Mouse (Mus musculus): ENCODE results near the gene Kif26a. TPM values are rescaled to one million over a fixed set of nuclear protein-coding genes. Genes with fewer than 3 reads are reported as not detected.

Gene Kif26a
- polyA plus RNA-seq, 1 experiment from 2014 or later, result 5.1 TPM

DNA sequence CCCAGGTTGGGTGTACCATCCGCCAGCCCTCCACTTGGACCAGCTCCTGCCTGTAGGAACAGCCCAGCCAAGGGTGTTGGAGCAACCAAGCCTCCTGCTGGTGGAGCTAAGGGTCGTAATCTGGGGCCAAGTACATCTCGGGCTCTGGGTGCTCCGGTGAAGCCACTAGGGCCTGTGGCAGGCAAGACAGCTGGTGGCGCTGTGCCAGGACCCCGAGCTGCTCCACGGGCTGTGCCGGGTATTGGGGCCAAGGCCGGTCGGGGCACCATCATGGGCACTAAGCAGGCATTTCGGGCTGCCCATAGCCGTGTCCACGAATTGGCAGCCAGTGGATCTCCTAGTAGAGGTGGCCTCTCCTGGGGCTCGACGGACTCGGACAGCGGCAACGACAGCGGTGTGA is 31.7 kb downstream of the Kif26a start:
- no peak overlapping the region for H3K4me2 ChIP-seq (replicated peaks)
- H3K27me3 ChIP-seq, result peaks cover 2% of the 10 kb centered on the region; the same call in 1 of the 2 replicates
- H3K9me3 ChIP-seq (replicated peaks), result 0 out of 2 replicates have a peak, but pooled peaks cover 3% of the 10 kb centered on the region
- H3K4me3 ChIP-seq, result no peak overlapping the region
- WGBS, result 96% methylated on average over 19 of the region's 19 CpGs
- no peak for ATAC-seq (ENCODE audit: low FRiP score)
- peaks cover 20% of the 10 kb centered on the region for H3K4me1 ChIP-seq
- H3K36me3 ChIP-seq, result peaks cover 47% of the 10 kb centered on the region
- H3K27ac ChIP-seq, result no peak overlapping the region
- H3K9ac ChIP-seq, result no peak overlapping the region

DNA sequence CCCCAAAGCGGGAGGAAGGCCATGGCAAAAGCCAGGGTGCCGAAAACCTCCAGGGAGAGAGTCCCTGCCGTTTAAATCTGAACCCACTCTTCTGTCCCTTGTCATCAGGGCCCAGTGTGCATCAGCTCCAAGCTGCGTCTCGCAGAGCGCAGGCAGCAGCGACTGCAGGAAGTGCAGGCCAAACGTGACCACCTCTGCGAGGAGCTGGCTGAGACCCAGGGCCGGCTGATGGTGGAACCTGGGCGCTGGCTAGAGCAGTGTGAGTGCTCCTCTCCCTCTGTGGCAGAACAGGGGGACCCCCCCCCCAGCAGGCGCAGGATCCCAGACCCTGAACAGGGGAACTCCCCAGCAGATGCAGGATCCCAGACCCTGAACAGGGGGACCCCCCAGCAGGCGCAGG is 33.7 kb downstream of the Kif26a start:
- Histone ChIP-seq H3K4me2 (replicated peaks) (no peak overlapping the region), H3K4me3 (no peak overlapping the region), H3K27ac (no peak overlapping the region), H3K27me3 (peaks cover 13% of the 10 kb centered on the region), H3K4me1 (peaks cover 33% of the 10 kb centered on the region), H3K36me3 (peaks cover 37% of the 10 kb centered on the region), H3K9me3 (replicated peaks) (0 out of 2 replicates have a peak, but pooled peaks cover 3% of the 10 kb centered on the region), H3K9ac (no peak overlapping the region)
- 88% methylated on average over 13 of the region's 13 CpGs for whole genome bisulfite sequencing
- no peak for ATAC-seq (ENCODE audit: low FRiP score)

- ATAC-seq (ENCODE audit: low FRiP score), result 0 out of 2 replicates have a peak, but pooled peaks have one; percentile 29
- Histone ChIP-seq H3K4me2 (replicated peaks) (no peak overlapping the region), H3K27me3 (peaks cover 11% of the 10 kb centered on the region), H3K4me3 (no peak overlapping the region), H3K36me3 (peaks cover 24% of the 10 kb centered on the region), H3K4me1 (peaks cover 33% of the 10 kb centered on the region), H3K9me3 (replicated peaks) (0 out of 2 replicates have a peak, but pooled peaks cover 3% of the 10 kb centered on the region), H3K27ac (no peak overlapping the region), H3K9ac (0 out of 2 replicates have a peak overlapping the region, but pooled peaks have one; percentile 29)
- 23% methylated on average over 7 of the region's 7 CpGs for WGBS
Observed at GRCm38 (mm10) chr12:112181921-112182608, 36.1 kb downstream of the Kif26a start.

DNA sequence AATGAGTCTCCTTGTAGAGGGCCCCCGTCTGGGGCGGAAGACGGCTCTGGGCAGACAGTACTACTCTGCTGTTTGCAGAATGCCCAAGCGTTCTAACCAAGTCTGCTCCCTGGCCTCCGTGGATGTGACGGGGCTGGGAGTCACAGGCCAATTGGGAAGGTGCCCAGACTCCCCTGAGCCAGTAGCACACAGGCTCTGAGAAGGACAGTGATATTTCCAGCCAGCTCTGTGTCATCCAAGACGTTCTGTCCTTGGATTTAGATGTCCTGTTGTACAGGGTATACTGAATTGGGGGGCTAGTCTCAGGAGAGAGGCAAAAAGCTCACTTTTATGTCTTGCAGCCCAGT is 36.6 kb downstream of the Kif26a start:
- Histone ChIP-seq H3K4me1 (peaks cover 33% of the 10 kb centered on the region), H3K36me3 (peaks cover 22% of the 10 kb centered on the region), H3K4me2 (replicated peaks) (no peak overlapping the region), H3K9ac (0 out of 2 replicates have a peak overlapping the region, but pooled peaks have one; percentile 29), H3K9me3 (replicated peaks) (0 out of 2 replicates have a peak, but pooled peaks cover 3% of the 10 kb centered on the region), H3K4me3 (no peak overlapping the region), H3K27me3 (peaks cover 11% of the 10 kb centered on the region), H3K27ac (no peak overlapping the region)
- WGBS, result 33% methylated on average over 7 of the region's 7 CpGs
- no peak for ATAC-seq (ENCODE audit: low FRiP score)

GRCm38 (mm10) chr12:112183675-112184074 is 37.7 kb downstream of the Kif26a start:
- no peak overlapping the region for H3K4me3 ChIP-seq
- H3K4me2 ChIP-seq (replicated peaks), result no peak overlapping the region
- no peak overlapping the region for H3K9ac ChIP-seq
- ATAC-seq (ENCODE audit: low FRiP score), result 0 out of 2 replicates have a peak, but pooled peaks have one; percentile 12
- peaks cover 33% of the 10 kb centered on the region for H3K4me1 ChIP-seq
- 68% methylated on average over 6 of the region's 6 CpGs for WGBS
- peaks cover 11% of the 10 kb centered on the region; the same call in 1 of the 2 replicates for H3K36me3 ChIP-seq
- H3K27ac ChIP-seq, result 0 out of 2 replicates have a peak overlapping the region, but pooled peaks have one; percentile 8
- H3K9me3 ChIP-seq (replicated peaks), result 0 out of 2 replicates have a peak, but pooled peaks cover 3% of the 10 kb centered on the region
- H3K27me3 ChIP-seq, result peaks cover 11% of the 10 kb centered on the region; the same call in 1 of the 2 replicates

GRCm38 (mm10) chr12:112184390-112184789 is 38.4 kb downstream of the Kif26a start:
- Histone ChIP-seq H3K9ac (no peak overlapping the region), H3K4me3 (no peak overlapping the region), H3K9me3 (replicated peaks) (no peaks in the 10 kb centered on the region), H3K27me3 (peaks cover 11% of the 10 kb centered on the region; the same call in 1 of the 2 replicates), H3K27ac (0 out of 2 replicates have a peak overlapping the region, but pooled peaks have one; percentile 40), H3K4me1 (peaks cover 33% of the 10 kb centered on the region), H3K4me2 (replicated peaks) (no peak overlapping the region), H3K36me3 (peaks cover 5% of the 10 kb centered on the region; the same call in 1 of the 2 replicates)
- 37% methylated on average over 3 of the region's 3 CpGs for whole genome bisulfite sequencing
- ATAC-seq (ENCODE audit: low FRiP score), result no peak

GRCm38 (mm10) chr12:112186899-112187298 is 40.9 kb downstream of the Kif26a start:
- Histone ChIP-seq H3K4me1 (peaks cover 27% of the 10 kb centered on the region), H3K4me2 (replicated peaks) (no peak overlapping the region), H3K4me3 (no peak overlapping the region), H3K27ac (no peak overlapping the region), H3K27me3 (peaks cover 11% of the 10 kb centered on the region; the same call in 1 of the 2 replicates), H3K9ac (no peak overlapping the region), H3K9me3 (replicated peaks) (no peaks in the 10 kb centered on the region), H3K36me3 (no peaks in the 10 kb centered on the region)
- no peak for ATAC-seq (ENCODE audit: low FRiP score)
- 84% methylated on average over 6 of the region's 6 CpGs for WGBS

GRCm38 (mm10) chr12:112191753-112192152 is 45.7 kb downstream of the Kif26a start:
- Histone ChIP-seq H3K9me3 (replicated peaks) (no peaks in the 10 kb centered on the region), H3K4me2 (replicated peaks) (no peak overlapping the region), H3K27me3 (no peaks in the 10 kb centered on the region), H3K4me1 (peaks cover 26% of the 10 kb centered on the region), H3K36me3 (no peaks in the 10 kb centered on the region), H3K9ac (no peak overlapping the region), H3K27ac (no peak overlapping the region), H3K4me3 (no peak overlapping the region)
- 50% methylated on average over 6 of the region's 6 CpGs for WGBS
- no peak for ATAC-seq (ENCODE audit: low FRiP score)

- H3K36me3 ChIP-seq, result no peaks in the 10 kb centered on the region
- H3K4me2 ChIP-seq (replicated peaks), result peak overlapping the region; percentile 30
- H3K4me1 ChIP-seq, result peaks cover 36% of the 10 kb centered on the region
- no peak for ATAC-seq (ENCODE audit: low FRiP score)
- H3K9me3 ChIP-seq (replicated peaks), result no peaks in the 10 kb centered on the region
- 5% methylated on average over 13 of the region's 13 CpGs for WGBS
- 0 out of 2 replicates have a peak, but pooled peaks cover 3% of the 10 kb centered on the region for H3K27me3 ChIP-seq
- H3K9ac ChIP-seq, result 0 out of 2 replicates have a peak overlapping the region, but pooled peaks have one; percentile 3
- no peak overlapping the region; the same call in 1 of the 2 replicates for H3K27ac ChIP-seq
- H3K4me3 ChIP-seq, result no peak overlapping the region
Observed at GRCm38 (mm10) chr12:112195019-112195418, 49.0 kb downstream of the Kif26a start.

DNA sequence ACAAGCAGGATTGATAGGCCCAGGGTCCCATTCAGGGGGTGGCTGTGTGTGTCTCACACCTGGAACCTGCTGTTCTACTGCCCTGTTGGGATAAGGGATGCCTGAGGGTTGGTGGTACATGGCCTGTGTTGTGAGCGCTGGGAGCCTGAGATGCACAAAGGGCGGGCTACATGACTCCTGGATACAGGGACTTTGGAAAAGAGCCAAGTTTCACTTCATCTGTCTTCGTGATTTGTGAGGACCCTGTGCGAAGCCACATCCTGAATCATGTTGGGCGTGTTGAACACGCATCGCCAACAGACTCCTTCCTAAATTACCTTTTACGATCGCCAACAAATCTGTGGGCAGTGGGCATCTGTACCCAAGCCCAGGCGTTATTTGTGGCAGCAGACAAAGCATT is 50.6 kb downstream of the Kif26a start:
- Histone ChIP-seq H3K4me1 (peaks cover 40% of the 10 kb centered on the region), H3K9me3 (replicated peaks) (no peaks in the 10 kb centered on the region), H3K9ac (no peak overlapping the region), H3K36me3 (no peaks in the 10 kb centered on the region), H3K4me2 (replicated peaks) (no peak overlapping the region), H3K27me3 (peaks cover 4% of the 10 kb centered on the region; the same call in 1 of the 2 replicates), H3K4me3 (no peak overlapping the region), H3K27ac (no peak overlapping the region)
- ATAC-seq (ENCODE audit: low FRiP score), result no peak
- 73% methylated on average over 10 of the region's 10 CpGs for WGBS

DNA sequence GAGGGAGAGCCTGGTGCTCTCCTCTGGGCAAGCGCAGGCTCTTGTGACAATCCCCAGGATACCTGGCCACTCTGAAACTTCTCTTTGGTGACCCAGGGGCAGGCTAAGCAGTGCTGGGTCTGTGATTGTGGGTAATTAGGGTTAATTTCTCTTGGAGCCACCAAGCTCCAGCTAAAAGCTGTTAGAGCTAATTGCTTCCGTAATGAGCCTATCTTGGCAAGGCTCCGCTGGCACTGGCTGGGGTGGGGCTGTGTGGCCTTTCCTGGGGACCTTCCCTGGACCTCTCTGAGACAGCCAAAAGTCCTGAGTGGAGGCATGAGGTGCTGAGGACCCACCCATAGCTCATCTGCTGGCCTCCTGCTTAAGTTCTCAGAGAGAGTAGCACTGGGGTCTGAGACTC is 53.4 kb downstream of the Kif26a start:
- Histone ChIP-seq H3K4me2 (replicated peaks) (no peak overlapping the region), H3K4me3 (no peak overlapping the region), H3K36me3 (no peaks in the 10 kb centered on the region), H3K9me3 (replicated peaks) (no peaks in the 10 kb centered on the region), H3K9ac (no peak overlapping the region), H3K27me3 (peaks cover 7% of the 10 kb centered on the region; the same call in 1 of the 2 replicates), H3K27ac (no peak overlapping the region), H3K4me1 (peaks cover 37% of the 10 kb centered on the region)
- ATAC-seq (ENCODE audit: low FRiP score), result no peak
- WGBS, result 74% methylated on average over 3 of the region's 3 CpGs

DNA sequence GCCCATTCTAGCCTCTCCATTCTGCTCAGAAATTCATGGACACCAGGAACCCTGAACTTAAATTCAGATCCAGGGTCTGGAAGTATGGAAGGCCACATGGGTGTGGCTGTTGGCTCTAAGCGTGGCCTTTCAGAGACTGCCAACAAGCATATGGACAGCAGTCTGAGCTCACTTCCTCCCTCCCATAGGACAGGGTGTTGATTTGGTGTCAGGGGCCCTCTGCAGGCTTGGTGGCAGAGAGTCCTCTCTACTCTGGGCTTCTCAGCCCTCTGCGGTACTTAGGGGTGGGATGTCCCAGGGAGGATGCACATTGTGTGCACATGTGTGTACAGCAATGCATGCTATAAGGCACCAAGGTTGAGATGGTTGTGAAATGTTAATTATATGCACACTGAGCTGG is 54.0 kb downstream of the Kif26a start:
- no peak overlapping the region for H3K4me3 ChIP-seq
- no peak overlapping the region for H3K27ac ChIP-seq
- no peaks in the 10 kb centered on the region for H3K36me3 ChIP-seq
- no peak for ATAC-seq (ENCODE audit: low FRiP score)
- WGBS, result 63% methylated on average over 2 of the region's 2 CpGs
- H3K4me2 ChIP-seq (replicated peaks), result no peak overlapping the region
- no peaks in the 10 kb centered on the region for H3K9me3 ChIP-seq (replicated peaks)
- no peak overlapping the region for H3K9ac ChIP-seq
- H3K27me3 ChIP-seq, result peaks cover 7% of the 10 kb centered on the region; the same call in 1 of the 2 replicates
- H3K4me1 ChIP-seq, result peaks cover 30% of the 10 kb centered on the region

Measured in hindbrain, embryonic 12.5 days (tissue).